Mouse (Mus musculus): ENCODE measurements around the gene Grip1. TPM values are rescaled to one million over a fixed set of nuclear protein-coding genes. Genes with fewer than 3 reads are reported as not detected.

Gene Grip1
- polyA plus RNA-seq, 1 experiment from 2014 or later: 0.87 TPM

GRCm38 (mm10) chr10:119644289-119644688, 190.7 kb downstream of the Grip1 start:
- 49% methylated on average over 5 of the region's 5 CpGs for WGBS
- no peak for TF ChIP-seq CTCF (IDR thresholded peaks at IDR 0.05; ENCODE audit: low read depth)
- no peak for TF ChIP-seq EP300 (optimal IDR thresholded peaks at IDR 0.05)
- no peak overlapping the region for H3K9ac ChIP-seq (ENCODE audit: low read length)
- no peaks in the 10 kb centered on the region for H3K4me1 ChIP-seq (replicated peaks; ENCODE audit: control insufficient read depth, insufficient read depth)
- H3K27me3 ChIP-seq (ENCODE audit: control insufficient read depth, insufficient read depth, low read length): no peaks in the 10 kb centered on the region
- no peaks in the 10 kb centered on the region for H3K36me3 ChIP-seq (ENCODE audit: control insufficient read depth, insufficient read depth, low read length)
- no peak overlapping the region for H3K4me2 ChIP-seq (replicated peaks; ENCODE audit: low read depth)
- no peak for ATAC-seq (ENCODE audit: low FRiP score, low TSS enrichment)
- no peak for DNase-seq (ENCODE audit: low spot score)
- no peak overlapping the region for H3K27ac ChIP-seq (replicated peaks)
- no peaks in the 10 kb centered on the region for H3K9me3 ChIP-seq (ENCODE audit: control insufficient read depth, low read length)
- no peak overlapping the region for H3K4me3 ChIP-seq (ENCODE audit: low read depth, low read length)

- no peak overlapping the region for H3K27ac ChIP-seq (replicated peaks)
- WGBS: 63% methylated on average over 29 of the region's 29 CpGs
- no peak overlapping the region for H3K9ac ChIP-seq (ENCODE audit: low read length)
- H3K4me2 ChIP-seq (replicated peaks; ENCODE audit: low read depth): no peak overlapping the region
- TF ChIP-seq EP300 (optimal IDR thresholded peaks at IDR 0.05) (no peak), CTCF (IDR thresholded peaks at IDR 0.05; ENCODE audit: low read depth) (peak; percentile 91)
- no peaks in the 10 kb centered on the region for H3K9me3 ChIP-seq (ENCODE audit: control insufficient read depth, low read length)
- H3K27me3 ChIP-seq (ENCODE audit: control insufficient read depth, insufficient read depth, low read length): no peaks in the 10 kb centered on the region
- H3K4me3 ChIP-seq (ENCODE audit: low read depth, low read length): no peak overlapping the region
- no peaks in the 10 kb centered on the region for H3K4me1 ChIP-seq (replicated peaks; ENCODE audit: control insufficient read depth, insufficient read depth)
- ATAC-seq (ENCODE audit: low FRiP score, low TSS enrichment): no peak
- no peaks in the 10 kb centered on the region for H3K36me3 ChIP-seq (ENCODE audit: control insufficient read depth, insufficient read depth, low read length)
- peak; percentile 72 for DNase-seq (ENCODE audit: low spot score)
Measured at GRCm38 (mm10) chr10:119646500-119647439, 193.1 kb downstream of the Grip1 start.

GRCm38 (mm10) chr10:119660677-119661353, 207.2 kb downstream of the Grip1 start:
- no peaks in the 10 kb centered on the region for H3K4me1 ChIP-seq (replicated peaks; ENCODE audit: control insufficient read depth, insufficient read depth)
- TF ChIP-seq EP300 (optimal IDR thresholded peaks at IDR 0.05): no peak
- TF ChIP-seq CTCF (IDR thresholded peaks at IDR 0.05; ENCODE audit: low read depth): no peak
- WGBS: 49% methylated on average over 7 of the region's 7 CpGs

DNA sequence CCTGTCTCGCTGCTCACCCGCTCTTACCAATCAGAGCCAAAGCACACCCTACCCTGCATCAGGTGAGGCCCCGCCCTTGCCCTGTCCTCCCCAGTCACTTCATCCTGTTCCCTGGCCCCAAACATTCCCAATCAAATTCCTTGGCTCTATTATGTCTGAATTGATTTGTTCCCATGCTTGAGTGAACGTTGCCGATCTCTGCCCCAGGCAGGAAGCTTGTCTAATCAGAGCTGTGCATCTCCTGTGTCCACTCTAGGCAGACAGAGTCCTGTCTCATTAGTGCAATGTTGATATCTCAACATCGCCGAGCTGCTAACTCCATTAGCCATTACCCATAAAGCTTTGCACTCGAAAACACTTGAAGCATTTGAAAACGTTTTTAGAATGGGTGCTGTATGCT, 210.0 kb downstream of the Grip1 start:
- Histone ChIP-seq H3K9ac (ENCODE audit: low read length) (no peak overlapping the region), H3K27me3 (ENCODE audit: control insufficient read depth, insufficient read depth, low read length) (no peaks in the 10 kb centered on the region), H3K9me3 (ENCODE audit: control insufficient read depth, low read length) (no peaks in the 10 kb centered on the region), H3K4me2 (replicated peaks; ENCODE audit: low read depth) (no peak overlapping the region), H3K27ac (replicated peaks) (no peak overlapping the region), H3K4me1 (replicated peaks; ENCODE audit: control insufficient read depth, insufficient read depth) (no peaks in the 10 kb centered on the region), H3K36me3 (ENCODE audit: control insufficient read depth, insufficient read depth, low read length) (no peaks in the 10 kb centered on the region), H3K4me3 (ENCODE audit: low read depth, low read length) (no peak overlapping the region)
- DNase-seq (ENCODE audit: low spot score) (no peak), ATAC-seq (ENCODE audit: low FRiP score, low TSS enrichment) (no peak)
- WGBS: 77% methylated on average over 9 of the region's 9 CpGs
- TF ChIP-seq EP300 (optimal IDR thresholded peaks at IDR 0.05) (no peak), CTCF (IDR thresholded peaks at IDR 0.05; ENCODE audit: low read depth) (no peak)

More at GRCm38 (mm10) chr10:119660677-119661353, 207.2 kb downstream of the Grip1 start:
- Histone ChIP-seq H3K4me2 (replicated peaks; ENCODE audit: low read depth) (no peak overlapping the region), H3K9ac (ENCODE audit: low read length) (no peak overlapping the region), H3K27me3 (ENCODE audit: control insufficient read depth, insufficient read depth, low read length) (no peaks in the 10 kb centered on the region), H3K27ac (replicated peaks) (no peak overlapping the region), H3K4me3 (ENCODE audit: low read depth, low read length) (no peak overlapping the region), H3K36me3 (ENCODE audit: control insufficient read depth, insufficient read depth, low read length) (no peaks in the 10 kb centered on the region), H3K9me3 (ENCODE audit: control insufficient read depth, low read length) (no peaks in the 10 kb centered on the region)
- DNase-seq (ENCODE audit: low spot score) (no peak), ATAC-seq (ENCODE audit: low FRiP score, low TSS enrichment) (no peak)

DNA sequence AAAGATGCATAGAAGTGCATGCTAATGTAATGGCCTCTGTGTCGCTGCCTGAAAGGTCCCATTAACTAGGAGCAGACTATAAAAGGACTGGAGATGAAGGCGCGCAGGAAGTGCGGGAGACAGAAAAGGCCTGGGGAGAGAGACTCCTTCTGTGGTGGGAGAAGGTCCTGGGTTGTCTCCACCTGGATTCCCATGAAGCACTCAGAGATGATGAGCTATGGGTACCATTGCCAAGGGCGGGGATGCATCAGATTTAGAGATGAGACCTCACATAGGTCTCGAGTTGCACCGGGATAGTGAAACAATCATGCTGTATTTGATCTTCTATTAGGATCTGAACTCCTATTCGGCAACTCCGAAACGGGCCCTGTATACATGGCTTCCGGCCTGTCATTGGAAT, 212.8 kb downstream of the Grip1 start:
- Histone ChIP-seq H3K27me3 (ENCODE audit: control insufficient read depth, insufficient read depth, low read length) (no peaks in the 10 kb centered on the region), H3K4me1 (replicated peaks; ENCODE audit: control insufficient read depth, insufficient read depth) (no peaks in the 10 kb centered on the region), H3K27ac (replicated peaks) (no peak overlapping the region), H3K36me3 (ENCODE audit: control insufficient read depth, insufficient read depth, low read length) (no peaks in the 10 kb centered on the region), H3K4me3 (ENCODE audit: low read depth, low read length) (no peak overlapping the region), H3K4me2 (replicated peaks; ENCODE audit: low read depth) (no peak overlapping the region), H3K9ac (ENCODE audit: low read length) (no peak overlapping the region), H3K9me3 (ENCODE audit: control insufficient read depth, low read length) (no peaks in the 10 kb centered on the region)
- TF ChIP-seq EP300 (optimal IDR thresholded peaks at IDR 0.05): no peak
- DNase-seq (ENCODE audit: low spot score) (no peak), ATAC-seq (ENCODE audit: low FRiP score, low TSS enrichment) (no peak)
- WGBS: 74% methylated on average over 11 of the region's 11 CpGs

DNA sequence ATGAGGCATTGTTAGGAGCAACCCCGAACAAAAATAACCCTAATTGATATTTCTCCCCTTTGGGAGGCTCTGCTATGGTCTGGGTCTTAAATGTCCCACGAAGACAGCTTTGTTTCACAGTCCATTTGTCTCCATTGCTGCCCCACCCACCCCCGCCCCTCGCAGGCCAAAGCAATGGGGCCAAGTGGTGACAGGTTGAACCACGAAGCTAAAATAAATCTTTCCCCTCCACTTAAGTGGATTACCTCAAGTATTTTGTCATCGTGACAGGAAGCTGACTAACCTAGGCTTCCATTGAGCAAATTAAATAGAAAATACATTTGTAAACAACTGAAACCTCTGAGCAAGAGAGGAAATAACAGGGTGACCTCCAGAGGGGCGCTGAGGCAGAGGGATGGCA, 216.8 kb downstream of the Grip1 start:
- Histone ChIP-seq H3K9ac (ENCODE audit: low read length) (no peak overlapping the region), H3K4me2 (replicated peaks; ENCODE audit: low read depth) (no peak overlapping the region), H3K4me1 (replicated peaks; ENCODE audit: control insufficient read depth, insufficient read depth) (no peaks in the 10 kb centered on the region), H3K36me3 (ENCODE audit: control insufficient read depth, insufficient read depth, low read length) (no peaks in the 10 kb centered on the region), H3K27me3 (ENCODE audit: control insufficient read depth, insufficient read depth, low read length) (no peaks in the 10 kb centered on the region), H3K4me3 (ENCODE audit: low read depth, low read length) (no peak overlapping the region), H3K9me3 (ENCODE audit: control insufficient read depth, low read length) (no peaks in the 10 kb centered on the region), H3K27ac (replicated peaks) (no peak overlapping the region)
- TF ChIP-seq CTCF (IDR thresholded peaks at IDR 0.05; ENCODE audit: low read depth) (no peak), EP300 (optimal IDR thresholded peaks at IDR 0.05) (no peak)
- 15% methylated on average over 7 of the region's 7 CpGs for WGBS
- DNase-seq (ENCODE audit: low spot score) (no peak), ATAC-seq (ENCODE audit: low FRiP score, low TSS enrichment) (no peak)

All from stomach, postnatal 0 days (tissue).